Mouse (Mus musculus): ENCODE results near the gene Chrdl2.

Gene Chrdl2

DNA sequence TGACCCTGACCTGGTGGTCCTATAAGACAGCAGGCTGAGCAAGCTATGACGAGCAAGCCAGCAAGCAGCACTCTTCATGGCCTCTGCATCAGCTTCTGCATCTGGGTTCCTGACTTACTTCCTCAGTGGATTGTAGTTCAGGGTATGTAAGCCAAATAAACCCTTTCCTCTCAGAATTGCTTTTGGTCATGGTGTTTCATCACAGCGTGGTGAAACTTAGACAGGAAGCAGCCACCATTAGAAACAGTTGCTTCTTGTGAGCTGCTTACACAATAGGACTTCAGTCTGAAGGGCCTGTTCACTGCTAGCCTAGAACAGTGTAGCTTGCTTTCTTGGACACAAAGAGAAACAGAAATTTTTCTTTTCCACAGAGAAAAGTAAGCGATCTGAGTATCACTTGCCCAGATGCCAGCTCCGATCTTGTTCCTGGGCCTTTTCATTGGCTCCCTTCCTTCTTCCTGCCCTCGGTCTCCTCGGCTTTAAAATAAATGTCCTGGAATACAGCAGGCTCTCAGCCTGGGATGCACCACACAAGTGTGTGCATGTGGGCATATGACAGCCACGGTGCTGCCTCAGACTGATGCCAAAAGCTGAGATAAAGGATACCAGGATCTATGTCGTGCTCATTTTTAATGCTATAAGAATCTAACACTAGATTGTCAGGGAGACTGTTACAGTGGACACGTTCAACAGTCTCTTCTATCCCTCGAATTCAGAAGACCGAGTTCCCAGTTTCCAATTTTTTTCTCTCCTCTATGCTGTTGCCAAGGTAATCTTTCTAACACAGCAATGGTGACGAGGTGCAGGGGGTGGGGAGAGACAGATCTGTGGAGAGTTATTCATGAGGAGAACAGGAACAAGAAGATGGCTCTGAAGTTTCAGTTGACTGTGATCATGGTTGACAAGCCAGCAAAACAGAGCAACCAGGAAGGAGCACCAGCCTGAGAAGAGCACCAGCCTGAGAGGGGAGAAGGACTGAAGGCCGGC, 23.4 kb upstream of the Chrdl2 start:
- DNase-seq (ENCODE audit: low spot score in 2 of 2), result peak in 1 of 2 experiments; percentile 62

DNA sequence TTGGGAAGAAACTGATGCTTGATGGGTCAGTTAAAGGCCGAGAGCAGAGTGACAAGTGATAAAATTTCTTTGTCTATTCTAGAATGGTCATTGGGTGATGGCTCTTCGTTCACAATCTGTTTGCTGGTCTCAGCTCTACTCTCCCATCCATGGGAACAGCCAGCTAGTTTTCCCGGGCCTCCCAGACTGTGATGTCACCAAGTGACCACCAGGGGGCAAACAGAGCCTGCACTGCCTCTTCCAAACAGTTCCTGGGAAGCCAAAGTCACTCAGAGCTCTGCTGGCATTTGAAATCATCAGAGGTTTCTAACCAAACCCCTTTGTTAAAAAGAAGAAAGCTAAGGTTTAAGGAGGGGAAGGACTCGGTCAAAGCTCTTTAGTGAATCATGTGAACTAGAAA, 17.2 kb upstream of the Chrdl2 start:
- DNase-seq (ENCODE audit: low spot score in 2 of 2), result peak; percentile 70 to 79

DNA sequence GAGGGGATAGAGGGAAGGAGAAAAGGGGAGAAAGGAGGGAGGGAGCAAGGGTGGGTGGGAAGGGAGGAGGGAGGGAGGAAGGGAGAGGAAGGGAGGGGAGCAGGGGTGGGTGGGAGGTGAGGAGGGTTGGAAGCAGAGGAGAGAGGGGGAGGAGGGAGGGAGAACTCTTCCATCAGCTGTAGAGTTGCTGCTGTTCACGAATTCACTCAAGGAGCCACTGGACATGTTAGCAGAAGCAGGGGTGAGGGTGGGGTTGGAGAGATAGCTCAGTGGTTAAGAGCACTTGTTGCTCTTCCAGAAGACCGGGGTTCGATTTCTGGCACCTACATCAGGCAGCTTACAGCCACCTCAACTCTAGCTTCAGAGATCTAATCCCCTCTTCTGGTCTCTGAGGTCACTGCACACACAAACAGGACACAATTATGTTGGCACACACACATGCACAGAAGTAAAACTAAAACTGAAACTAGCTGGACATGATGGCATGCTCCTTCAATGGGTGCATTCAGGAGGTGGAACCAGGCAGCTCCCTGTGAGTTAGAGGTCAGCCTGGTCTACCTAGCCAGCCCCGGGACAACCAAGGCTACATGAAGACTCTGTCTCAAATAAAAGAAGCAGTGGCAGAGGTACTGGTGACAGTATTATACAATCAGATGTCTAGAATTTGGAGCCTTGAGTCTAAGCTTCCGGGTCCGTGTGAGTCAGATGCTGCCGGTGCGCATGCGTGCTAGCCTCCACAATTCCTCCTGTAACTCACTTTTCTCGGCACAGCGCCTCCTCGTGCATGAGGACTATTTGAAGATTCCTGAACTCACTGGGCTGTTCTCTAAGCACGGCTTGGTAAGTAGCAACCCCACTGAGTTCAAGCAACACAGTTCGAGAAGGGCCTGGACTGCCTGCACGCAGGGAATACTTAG, 15.9 kb upstream of the Chrdl2 start:
- peak in 1 of 2 experiments; percentile 44 for DNase-seq (ENCODE audit: low spot score in 2 of 2)

DNA sequence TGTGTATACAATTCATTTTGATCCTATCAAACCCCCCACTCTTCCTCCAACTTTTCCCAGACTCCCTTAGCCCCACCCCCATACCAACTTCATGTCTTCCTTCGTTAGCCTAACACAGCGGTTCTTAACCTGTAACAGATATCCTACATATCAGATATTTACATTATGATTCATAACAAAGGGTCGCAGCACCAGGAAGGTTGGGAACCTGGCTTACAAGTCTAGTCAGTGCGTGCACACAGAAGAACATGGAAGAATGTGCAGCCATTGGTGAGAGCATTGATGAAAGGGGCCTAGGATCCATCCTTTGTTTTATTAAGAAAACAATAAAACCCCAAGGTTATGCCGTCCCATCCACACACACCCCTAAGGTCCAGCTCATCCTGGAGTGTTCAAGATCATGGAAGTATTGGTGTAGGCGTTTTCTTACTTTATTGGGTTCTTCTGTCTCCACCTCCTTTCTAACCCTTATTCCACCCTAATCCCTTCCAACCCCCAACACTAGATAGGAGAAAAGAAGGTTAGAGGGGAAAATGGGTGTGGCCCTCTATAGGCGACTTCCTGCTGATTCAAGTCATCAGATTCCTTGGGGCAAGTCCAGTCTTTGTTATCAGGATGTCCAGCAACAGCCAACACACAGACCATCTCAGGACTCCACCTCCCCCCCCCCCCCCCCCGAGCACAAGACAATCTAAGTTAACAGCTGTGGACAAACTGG, 14.8 kb upstream of the Chrdl2 start:
- no peak for DNase-seq (ENCODE audit: low spot score in 2 of 2)

DNA sequence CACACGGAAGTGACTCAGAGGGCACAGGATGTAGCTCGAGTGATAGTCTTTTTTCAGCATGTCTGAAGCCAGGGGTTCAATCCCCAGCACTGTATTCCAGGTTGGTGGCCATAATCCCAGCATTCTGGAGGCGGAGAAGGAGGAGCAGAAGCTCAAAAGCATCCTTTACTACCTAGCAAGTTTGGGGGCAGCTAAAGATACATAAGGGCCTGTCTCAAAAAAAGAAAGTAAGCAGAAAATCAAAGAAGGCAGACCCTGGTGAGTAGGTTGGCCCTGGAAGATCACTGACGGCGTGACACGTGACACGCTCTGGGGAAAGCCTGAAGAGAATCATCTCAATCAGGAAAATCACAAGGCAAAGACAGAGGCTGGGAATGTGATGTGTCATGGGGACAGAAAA, 12.8 kb upstream of the Chrdl2 start:
- DNase-seq (ENCODE audit: low spot score in 2 of 2), result no peak

DNA sequence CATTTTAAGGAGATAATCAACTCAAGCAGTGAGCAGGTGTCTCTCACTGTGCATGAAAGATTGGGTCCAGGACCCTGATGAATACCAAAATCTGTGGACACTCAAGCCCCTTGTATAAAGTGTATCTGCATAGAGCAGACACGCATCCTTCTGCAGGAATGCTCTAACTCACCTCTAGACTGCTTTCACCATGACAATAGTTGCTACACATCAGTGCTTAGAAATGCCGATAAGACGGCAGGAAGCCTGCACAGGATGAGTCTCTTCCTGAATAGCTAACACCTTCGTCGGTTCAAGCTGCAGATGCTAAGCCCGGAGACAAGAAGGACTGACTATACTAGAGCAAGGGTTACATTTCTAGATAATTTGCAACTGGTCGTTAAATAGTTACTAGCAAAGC, 10.8 kb upstream of the Chrdl2 start:
- no peak for DNase-seq (ENCODE audit: low spot score in 2 of 2)

DNA sequence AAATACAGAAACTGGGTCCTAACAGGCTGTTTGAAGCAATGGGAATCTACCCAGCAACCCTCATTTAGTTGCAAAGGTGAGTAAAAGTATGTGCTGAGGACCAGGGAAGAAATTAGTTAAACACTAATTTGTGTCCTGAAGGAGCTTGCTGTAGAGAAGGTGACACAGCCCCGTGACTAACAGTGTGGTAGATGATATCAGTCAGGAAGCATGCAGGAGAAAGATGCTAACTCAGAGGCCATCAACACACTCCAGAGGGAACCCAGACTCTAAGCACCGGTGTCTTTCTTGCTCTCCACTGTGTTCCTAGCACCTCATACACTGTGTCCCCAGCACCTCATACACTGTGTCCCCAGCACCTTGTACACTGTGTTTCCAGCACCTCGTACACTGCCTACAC, 7.3 kb upstream of the Chrdl2 start:
- no peak for DNase-seq (ENCODE audit: low spot score in 2 of 2)

DNA sequence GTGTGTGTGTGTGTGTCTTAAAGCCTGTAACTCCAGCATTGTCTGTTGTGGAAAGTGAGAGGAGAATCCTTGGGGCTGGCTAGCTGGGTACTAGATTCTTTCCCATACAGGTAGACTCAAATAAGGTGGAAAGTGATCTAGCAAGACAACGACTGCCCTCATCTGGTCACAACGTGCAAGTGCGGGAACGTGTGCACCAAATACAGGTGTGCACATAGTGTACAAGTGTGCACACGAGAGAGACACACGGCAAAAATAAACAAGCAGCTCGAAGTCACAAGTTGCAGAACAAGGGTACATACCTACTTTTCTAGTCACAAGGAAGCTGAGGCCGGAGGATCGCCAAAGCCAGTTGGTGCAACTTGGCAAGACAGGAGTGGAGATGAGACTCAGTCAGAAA, 2.2 kb upstream of the Chrdl2 start:
- DNase-seq (ENCODE audit: low spot score in 2 of 2), result no peak

DNA sequence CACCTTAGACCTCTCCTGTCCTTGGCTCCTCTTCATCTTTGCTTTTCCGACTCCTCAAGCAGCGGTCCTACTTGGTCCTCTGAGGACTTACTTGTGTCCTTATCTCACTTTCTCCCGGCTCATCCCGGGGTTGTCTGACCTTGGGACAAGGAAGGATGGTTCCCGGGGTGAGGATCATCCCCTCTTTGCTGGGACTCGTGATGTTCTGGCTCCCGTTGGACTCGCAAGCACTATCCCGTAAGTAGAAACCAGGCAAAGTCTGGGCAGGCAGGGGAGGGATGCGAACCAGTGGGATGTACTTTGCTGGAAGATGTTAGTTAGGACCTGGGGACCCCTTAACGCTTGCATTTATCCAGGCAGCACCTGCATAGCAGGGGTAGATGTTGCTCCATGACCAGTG, 439 bp downstream of the Chrdl2 start:
- DNase-seq (ENCODE audit: low spot score in 2 of 2), result no peak

DNA sequence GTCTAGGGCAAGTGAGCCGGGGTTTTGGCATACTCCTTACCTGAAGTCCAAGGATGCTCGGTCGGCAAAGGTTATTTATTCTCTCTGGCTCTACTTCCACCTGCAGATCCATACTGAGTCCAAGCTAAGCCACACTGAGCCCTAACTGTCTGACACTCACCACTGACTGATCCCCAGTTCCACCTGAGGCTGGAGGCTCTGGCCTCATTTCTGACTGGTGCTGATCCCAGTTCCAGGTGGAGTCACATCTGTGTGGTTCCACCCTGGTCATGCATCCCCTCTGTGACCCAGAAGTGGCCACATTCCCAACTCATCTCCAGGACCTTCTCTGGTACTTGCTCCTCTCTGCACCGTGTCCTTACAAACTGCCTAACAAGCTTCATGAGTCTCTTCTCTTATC, 2.8 kb downstream of the Chrdl2 start:
- DNase-seq (ENCODE audit: low spot score in 2 of 2), result no peak

DNA sequence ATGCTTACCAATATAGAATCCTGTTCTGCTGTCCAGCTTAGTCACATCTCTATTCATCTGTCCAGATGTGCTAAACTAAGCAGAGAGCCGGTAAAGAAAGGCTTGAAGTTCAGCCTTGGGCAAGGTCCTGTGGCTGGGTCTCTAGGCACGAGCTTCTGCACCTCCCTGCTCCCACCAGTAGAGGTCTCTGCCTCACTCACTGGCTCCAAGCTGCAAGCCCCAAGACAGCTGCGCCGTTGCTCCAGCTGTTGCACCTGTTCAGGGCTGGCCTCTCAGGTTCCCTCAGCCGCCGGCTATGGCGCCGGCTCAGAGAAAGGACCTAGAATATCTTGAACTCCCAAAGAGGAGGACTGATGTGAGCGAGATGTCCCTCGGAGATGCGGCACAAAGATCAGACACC, 3.7 kb downstream of the Chrdl2 start:
- DNase-seq (ENCODE audit: low spot score in 2 of 2), result peak; percentile 57 to 62

DNA sequence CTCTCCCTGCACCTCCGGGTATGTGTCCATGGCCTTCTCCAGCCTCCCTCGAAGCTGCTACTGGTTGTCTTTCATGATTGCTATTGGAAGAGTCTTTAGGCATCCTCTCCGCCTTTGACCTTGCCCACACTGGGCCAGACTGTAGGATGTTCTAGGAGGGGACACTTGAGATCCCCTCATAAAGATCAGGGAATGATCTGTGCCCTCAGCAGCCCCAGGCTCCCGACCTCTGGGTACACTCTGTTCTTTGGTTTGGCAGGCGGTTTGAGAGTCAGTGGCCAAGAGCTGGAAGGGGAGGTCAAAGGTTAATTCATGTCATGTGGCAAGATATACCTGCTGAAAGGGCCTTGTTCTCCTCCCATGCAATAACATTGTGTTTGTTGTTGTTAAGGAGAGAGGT, 4.7 kb downstream of the Chrdl2 start:
- DNase-seq (ENCODE audit: low spot score in 2 of 2), result no peak

DNA sequence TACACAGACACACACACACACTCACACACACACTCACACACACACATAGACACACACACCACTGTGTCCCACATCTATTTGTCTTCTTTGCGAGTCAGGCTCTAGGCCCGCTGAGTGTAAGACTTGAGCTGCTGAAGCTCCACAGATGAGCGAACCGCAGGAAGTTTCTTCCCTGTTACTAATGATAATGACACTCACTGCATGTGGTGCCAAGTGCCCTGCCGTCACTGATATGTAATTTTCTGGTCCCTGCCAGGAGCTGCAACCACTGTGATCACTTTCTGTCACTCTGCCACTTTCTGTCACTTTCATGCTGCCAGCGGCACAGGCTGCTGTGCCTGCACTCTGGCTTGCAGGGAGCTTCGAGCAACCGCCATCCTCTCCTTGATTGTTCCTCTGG, 6.1 kb downstream of the Chrdl2 start:
- no peak for DNase-seq (ENCODE audit: low spot score in 2 of 2)

DNA sequence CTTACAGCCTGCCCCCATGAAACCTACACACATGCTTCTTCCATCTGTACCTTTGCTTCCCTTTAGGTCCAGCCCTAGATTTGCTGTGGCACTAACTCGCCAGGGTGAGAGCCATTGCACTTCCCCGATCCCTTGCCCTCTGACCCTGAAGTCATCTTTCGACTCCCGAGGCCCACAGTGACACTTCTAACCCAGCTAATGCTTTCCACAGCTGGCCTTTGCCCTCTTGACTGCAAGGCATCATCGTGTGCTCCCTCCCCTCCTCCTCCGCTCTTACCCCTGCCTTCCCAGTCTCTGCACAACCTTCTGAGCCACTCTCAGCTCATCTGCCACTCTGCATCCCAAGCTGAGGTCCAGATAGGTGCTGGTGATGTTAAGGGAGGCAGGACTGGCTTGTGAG, 6.5 kb downstream of the Chrdl2 start:
- DNase-seq (ENCODE audit: low spot score in 2 of 2), result no peak

DNA sequence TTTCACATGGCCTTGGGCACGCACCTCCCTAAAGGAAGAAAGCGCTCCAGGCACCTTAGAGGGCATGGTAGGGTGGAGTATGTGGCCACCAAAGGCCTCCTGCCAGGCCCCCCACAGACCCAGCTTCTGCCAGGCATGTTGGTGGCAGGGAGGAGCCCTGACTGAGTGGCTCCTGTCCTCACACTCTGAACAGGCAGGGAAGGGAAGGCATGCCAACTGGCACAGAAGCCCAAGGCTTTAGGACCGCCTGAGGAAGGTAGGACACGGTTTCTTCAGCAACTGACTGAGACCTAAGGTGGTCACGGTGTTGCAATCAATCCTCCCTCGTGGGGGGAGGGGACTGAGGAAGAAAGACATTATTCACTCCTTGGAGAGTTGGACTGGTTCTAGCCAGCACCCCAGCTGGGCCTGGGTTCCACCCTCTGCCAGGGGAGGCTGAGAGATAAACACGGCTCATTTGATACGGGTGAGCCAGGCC, 8.2 kb downstream of the Chrdl2 start:
- DNase-seq (ENCODE audit: low spot score in 2 of 2), result no peak

DNA sequence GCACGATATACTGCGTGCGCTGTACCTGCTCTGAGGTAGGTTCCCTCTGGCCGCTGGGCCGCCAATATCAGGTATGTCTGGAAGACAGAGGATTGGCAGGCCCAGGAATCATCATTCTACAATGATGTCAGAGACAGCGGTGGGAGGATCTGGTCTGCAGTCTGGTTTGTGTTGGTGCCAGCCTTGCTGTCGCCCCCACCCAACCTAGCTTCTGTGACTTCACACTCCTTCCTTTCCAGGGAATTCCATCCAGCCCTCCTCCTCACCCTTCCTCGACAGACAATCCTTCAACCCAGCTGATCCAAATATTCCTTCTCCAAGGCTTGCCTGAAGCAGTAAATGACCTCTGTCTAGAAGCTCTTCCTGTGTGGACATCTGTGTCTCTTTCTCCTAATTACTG, 11.1 kb downstream of the Chrdl2 start:
- DNase-seq (ENCODE audit: low spot score in 2 of 2), result peak; percentile 36 to 39

DNA sequence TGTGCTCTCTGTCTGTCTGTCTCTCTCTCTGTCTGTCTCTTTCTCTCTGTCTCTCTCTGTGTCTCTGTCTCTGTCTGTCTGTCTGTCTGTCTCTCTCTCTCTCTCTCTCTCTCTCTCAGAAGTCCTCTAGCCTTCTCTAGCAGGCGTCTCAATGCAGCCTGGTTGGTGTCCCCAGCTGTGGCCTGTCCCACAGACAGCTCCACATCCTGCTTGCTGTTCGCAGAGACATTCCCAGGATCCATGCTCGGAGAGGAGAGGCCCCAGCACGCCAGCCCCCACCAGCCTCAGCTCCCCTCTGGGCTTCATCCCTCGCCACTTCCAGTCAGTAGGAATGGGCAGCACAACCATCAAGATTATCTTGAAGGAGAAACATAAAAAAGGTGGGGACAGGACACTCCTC, 21.4 kb downstream of the Chrdl2 start:
- DNase-seq (ENCODE audit: low spot score in 2 of 2), result no peak

DNA sequence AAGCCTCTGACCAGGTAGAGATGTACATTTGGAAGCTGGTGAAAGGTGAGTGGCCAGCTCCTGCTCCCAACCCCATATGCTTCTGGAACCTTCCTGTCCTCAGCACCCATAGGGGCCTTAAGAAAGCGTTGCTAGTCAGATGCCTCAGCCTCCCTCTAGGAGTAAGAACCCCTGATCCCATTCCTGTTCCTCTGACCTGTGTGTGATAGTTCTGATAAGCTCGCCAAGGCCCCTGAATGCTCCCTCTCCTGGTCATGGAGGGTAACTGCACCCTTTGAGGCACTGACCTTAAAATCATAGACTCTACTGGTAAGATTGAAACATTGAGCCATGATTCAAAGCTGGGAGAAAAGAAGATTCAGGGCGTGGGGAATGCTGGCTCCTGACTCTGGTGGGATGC, 23.3 kb downstream of the Chrdl2 start:
- DNase-seq (ENCODE audit: low spot score in 2 of 2), result no peak

DNA sequence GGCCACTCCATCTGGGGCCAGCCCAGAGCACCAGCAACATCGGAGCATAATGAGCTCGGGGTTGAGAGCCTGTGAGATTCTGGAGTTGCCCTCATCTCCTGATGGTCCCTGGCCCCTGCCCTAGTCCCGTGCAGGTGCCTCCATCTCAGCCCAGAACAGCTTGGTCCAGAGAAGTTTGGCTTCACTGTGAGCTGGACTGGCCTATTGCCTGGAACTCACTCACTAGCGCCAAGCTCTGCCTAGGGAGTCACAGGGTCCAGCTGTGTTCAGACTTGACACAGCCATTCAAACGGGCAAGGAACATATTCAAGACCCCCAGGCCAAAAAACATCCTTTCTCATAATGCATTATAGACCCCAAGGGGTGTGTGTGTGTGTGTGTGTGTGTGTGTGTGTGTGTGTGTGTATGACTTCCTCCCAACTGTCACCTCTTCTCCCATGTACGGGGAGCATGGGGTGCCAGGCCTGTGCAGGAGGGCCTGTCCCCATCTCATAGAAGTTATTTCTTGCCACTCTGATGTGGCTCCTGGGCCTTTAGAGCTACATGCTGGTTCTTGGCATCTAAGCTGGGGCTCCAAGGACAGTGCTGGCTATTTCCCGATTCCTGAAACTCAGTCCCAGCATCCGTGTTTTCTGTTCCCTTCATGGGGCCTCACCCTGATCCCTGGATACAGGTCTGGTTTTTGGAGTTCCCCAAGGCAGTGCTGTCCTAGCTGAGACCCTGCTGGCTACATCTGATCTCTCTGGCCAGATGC, 25.2 kb downstream of the Chrdl2 start:
- DNase-seq (ENCODE audit: low spot score in 2 of 2), result no peak

DNA sequence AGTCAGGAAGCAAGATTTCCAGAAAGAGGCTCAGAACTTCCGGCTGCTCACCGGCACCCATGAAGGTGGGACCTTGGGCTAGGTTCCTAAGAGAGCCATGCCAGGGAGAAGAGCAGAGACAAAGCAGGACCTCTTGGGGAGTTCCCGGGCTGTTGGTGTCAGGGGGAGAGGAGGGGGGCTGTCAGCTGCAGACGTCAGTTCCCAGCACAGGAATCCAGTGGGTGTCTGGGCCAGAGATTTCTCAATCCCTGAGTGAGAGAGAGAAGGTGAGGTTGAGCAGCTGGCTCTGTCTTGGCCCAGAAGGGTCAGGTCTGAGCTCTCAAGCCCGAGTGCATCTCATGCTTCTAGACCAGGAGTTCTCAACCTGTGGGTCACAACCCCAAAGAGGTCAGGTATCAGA, 27.7 kb downstream of the Chrdl2 start:
- DNase-seq (ENCODE audit: low spot score in 2 of 2), result no peak

DNA sequence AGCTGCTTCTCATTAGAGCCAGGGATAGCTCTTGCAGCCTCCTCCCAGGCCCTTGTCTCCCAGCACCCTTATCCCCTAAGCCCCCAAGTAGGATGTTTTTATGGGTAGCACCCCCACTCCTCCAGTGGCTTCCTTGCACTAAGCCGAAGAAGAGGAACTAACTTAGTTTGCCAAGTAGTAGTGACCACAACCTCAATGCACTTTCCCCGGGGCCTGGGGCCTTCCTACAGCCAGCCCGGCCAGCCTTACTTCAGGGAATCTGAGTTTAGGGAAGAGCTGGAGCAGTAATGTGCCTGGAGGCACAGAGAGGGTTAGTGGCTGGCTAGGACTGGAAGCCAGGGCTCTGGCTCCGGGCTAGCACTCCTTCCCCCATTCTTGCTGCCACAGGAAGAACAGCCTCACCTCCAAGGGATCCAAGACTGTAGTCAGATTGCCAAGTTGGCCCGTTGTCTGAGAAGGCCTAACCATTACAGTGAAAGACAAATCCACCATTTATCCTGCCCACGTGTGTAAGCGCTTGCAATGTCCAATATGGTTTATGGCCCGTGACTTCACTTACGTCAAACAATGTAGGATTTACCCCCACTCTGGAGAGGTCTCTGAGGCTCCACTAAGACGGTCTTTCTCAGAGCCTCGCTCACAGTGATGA, 29.0 kb downstream of the Chrdl2 start:
- no peak for DNase-seq (ENCODE audit: low spot score in 2 of 2)

Measured in frontal cortex, postnatal 36 days (tissue).